ENCODE assay signal across 8 mouse cellular contexts in the genomic region with DNA sequence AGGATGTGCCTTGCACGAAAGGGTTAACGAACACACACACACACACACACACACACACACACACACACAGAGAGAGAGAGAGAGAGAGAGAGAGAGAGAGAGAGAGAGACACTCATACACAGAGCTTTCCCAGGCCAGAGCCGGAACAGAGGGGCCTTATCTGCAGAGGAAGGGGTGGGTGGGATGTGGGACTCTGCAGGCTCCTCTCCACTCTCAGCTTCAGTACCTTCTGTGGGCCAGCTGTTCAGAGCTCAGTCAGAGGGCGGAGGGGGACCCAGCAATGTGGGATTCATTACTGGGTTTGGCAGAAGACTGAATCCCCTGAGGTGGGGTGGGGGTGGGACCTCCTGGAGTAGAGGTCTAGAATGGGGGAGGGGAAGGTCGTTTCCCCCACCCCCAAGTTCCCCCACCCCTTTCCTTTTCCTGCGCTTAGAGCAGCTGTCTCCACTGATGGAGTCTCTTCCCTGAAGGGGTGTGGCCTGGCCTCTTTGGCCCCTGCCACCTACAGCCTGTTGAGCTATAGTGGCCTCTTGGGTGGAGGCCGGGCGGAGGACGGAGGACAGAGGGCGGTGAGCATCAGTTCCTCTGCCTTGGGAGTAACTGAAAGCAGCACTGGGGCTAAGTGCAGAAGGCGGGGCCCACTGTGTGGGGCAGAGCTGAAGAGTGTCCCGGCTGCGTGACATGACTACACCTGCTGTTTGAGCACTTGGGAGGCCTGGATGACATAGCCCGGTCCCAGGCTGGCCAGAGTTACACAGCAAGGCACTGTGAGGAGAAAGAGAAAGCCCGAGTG.
DNase-seq lines count a peak whose midpoint lies in the region; ATAC-seq lines count a peak whose summit lies in the region.

No protein-coding gene starts in this region.

- no peaks in the 10 kb centered on the region for H3K9me3 ChIP-seq in limb, embryonic 11.5 days (ENCODE audit: control insufficient read depth, low read length)
- H3K9me3 ChIP-seq in midbrain, embryonic 12.5 days = no peaks in the 10 kb centered on the region

- 19% methylated on average over 15 of the region's 15 CpGs for WGBS in limb, embryonic 11.5 days
- 40% methylated on average over 13 of the region's 15 CpGs for WGBS in midbrain, embryonic 12.5 days

- H3K4me3 ChIP-seq in limb, embryonic 11.5 days (ENCODE audit: low read depth, low read length) = no peak overlapping the region
- H3K4me3 ChIP-seq in midbrain, embryonic 12.5 days = no peak overlapping the region

- peak; percentile 26; the same call in 1 of the 2 replicates for ATAC-seq in limb, embryonic 11.5 days (ENCODE audit: insufficient number of reproducible peaks, low FRiP score, low TSS enrichment, low read depth)
- ATAC-seq in midbrain, embryonic 12.5 days (ENCODE audit: low FRiP score, low read depth) = 0 out of 2 replicates have a peak, but pooled peaks have one; percentile 38

- H3K9ac ChIP-seq in limb, embryonic 11.5 days (ENCODE audit: low read length) = no peak overlapping the region
- no peak overlapping the region for H3K9ac ChIP-seq in midbrain, embryonic 12.5 days (replicated peaks)

- H3K27ac ChIP-seq in limb, embryonic 11.5 days (replicated peaks; ENCODE audit: low read depth, low read length) = peak overlapping the region; percentile 73
- H3K27ac ChIP-seq in midbrain, embryonic 12.5 days (replicated peaks) = peak overlapping the region; percentile 81

- peaks cover 70% of the 10 kb centered on the region for H3K4me1 ChIP-seq in limb, embryonic 11.5 days (ENCODE audit: control insufficient read depth, insufficient read depth, low read length)
- H3K4me1 ChIP-seq in midbrain, embryonic 12.5 days = peaks cover 50% of the 10 kb centered on the region

- DNase-seq in A20 (ENCODE audit: low read depth, low spot score) (peak; percentile 87), ZHBTc4 (ENCODE audit: low read depth, low spot score) (peak; percentile 77)
- peak; percentile 65 for DNase-seq in heart, adult 8-10 months (ENCODE audit: low spot score)
- DNase-seq in limb, embryonic 11.5 days (ENCODE audit: low spot score) = peak; percentile 70
- peak; percentile 83 for DNase-seq in thymus, postnatal 0 days (ENCODE audit: low spot score)
- DNase-seq in layer of hippocampus, adult 11-12 months (ENCODE audit: low spot score) = no peak
- DNase-seq in ovary, postnatal 10 days (ENCODE audit: low spot score) = no peak

- peak overlapping the region; percentile 27 for H3K4me2 ChIP-seq in limb, embryonic 11.5 days (ENCODE audit: low read depth, severe bottlenecking)
- H3K4me2 ChIP-seq in midbrain, embryonic 12.5 days (replicated peaks) = no peak overlapping the region

- no peaks in the 10 kb centered on the region for H3K36me3 ChIP-seq in limb, embryonic 11.5 days (ENCODE audit: control insufficient read depth, insufficient read depth, low read length)
- H3K36me3 ChIP-seq in midbrain, embryonic 12.5 days = no peaks in the 10 kb centered on the region

- no peaks in the 10 kb centered on the region for H3K27me3 ChIP-seq in limb, embryonic 11.5 days (ENCODE audit: control insufficient read depth, insufficient read depth, low read length)
- H3K27me3 ChIP-seq in midbrain, embryonic 12.5 days = no peaks in the 10 kb centered on the region

Comparison
In these comparisons a context has a peak if more than half of its experiments do, and no peak if none do; other contexts are left out.
1. DNase-seq: peak in A20 (single experiment), ZHBTc4 (single experiment), heart, adult 8-10 months (single experiment), limb, embryonic 11.5 days (single experiment) and thymus, postnatal 0 days (single experiment); none in layer of hippocampus, adult 11-12 months (single experiment) and ovary, postnatal 10 days (single experiment).